14 mouse cellular contexts compared by ENCODE assay signal in the genomic region with DNA sequence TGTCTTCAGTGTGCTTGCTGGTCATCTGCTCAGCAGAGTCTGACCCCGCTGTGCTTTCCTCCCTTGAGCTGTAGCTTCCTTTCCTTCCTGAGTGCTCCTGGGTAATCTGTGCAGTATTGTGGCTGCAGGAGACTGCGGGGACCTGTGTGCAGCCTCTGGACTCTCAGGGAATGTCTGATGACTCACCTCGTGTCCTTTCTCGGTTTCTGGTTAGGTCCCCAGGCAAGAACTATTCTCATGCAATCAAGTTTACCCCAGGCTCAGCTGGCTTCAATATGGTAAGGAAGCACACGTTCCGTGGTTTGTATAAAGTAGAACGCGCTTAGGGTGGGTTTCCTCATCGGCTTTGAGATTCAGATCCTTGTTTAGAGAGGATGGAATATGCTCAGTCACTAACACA.
"Had no signal": no experiment of that assay in that cellular context is flagged by ENCODE, and none has a peak within 500 bp of the region (broad histone marks: within the 10 kb centered on the region; RNA-seq: fewer than 3 reads in every experiment).

No protein-coding gene starts in this region.

- H3K9ac ChIP-seq: liver, embryonic 13.5 days; midbrain, embryonic 15.5 days; neural tube, embryonic 12.5 days; stomach, embryonic 15.5 days had no signal

- H3K4me2 ChIP-seq: liver, embryonic 13.5 days; midbrain, embryonic 15.5 days; neural tube, embryonic 12.5 days; stomach, embryonic 15.5 days had no signal

- H3K4me1 ChIP-seq: limb, embryonic 10.5 days; midbrain, embryonic 10.5 days; midbrain, embryonic 15.5 days; neural tube, embryonic 12.5 days; stomach, embryonic 15.5 days had no signal

- H3K9me3 ChIP-seq: limb, embryonic 10.5 days; liver, embryonic 13.5 days; midbrain, embryonic 10.5 days; midbrain, embryonic 15.5 days; neural tube, embryonic 12.5 days; stomach, embryonic 15.5 days had no signal

- H3K27ac ChIP-seq: left cerebral cortex, adult 2 months; limb, embryonic 10.5 days; liver, embryonic 13.5 days; midbrain, embryonic 10.5 days; midbrain, embryonic 15.5 days; neural tube, embryonic 12.5 days; stomach, embryonic 15.5 days had no signal

- ATAC-seq: lung, postnatal 0 days; midbrain, embryonic 15.5 days had no signal

- H3K27me3 ChIP-seq: liver, embryonic 13.5 days; midbrain, embryonic 15.5 days; neural tube, embryonic 12.5 days; stomach, embryonic 15.5 days had no signal

- H3K4me3 ChIP-seq: left cerebral cortex, adult 2 months; limb, embryonic 10.5 days; liver, embryonic 13.5 days; midbrain, embryonic 10.5 days; midbrain, embryonic 15.5 days; neural tube, embryonic 12.5 days; stomach, embryonic 15.5 days had no signal

- DNase-seq: kidney, postnatal 25 days; liver, embryonic 13.5 days; lung, adult 2 months; lung, postnatal 36 days; right cerebral cortex, postnatal 4 days; thymus, adult 2 months; thymus, postnatal 25 days had no signal
